Mouse (Mus musculus) stomach, embryonic 14.5 days (tissue): ENCODE results near the gene Slc36a4. TPM values are rescaled to one million over a fixed set of nuclear protein-coding genes. Genes with fewer than 3 reads are reported as not detected.

Experiments
- ATAC-seq: fragments of 200-750 bp; cut with Nextera tagmentation; 2 replicates; pipeline ENCODE4 v1.8.0; 2017; ENCODE audit warnings: low read depth, moderate TSS enrichment; ENCODE audit not compliant: insufficient number of reproducible peaks, insufficient read depth, low FRiP score
- H3K27ac ChIP-seq: fragments of 300-500 bp; sonication (generic); 2 replicates; pipeline ENCODE4 v1.5.1; 2014; ENCODE audit warnings: mild to moderate bottlenecking, low read length, moderate library complexity, mixed read lengths
- H3K27me3 ChIP-seq: fragments of 300-500 bp; sonication (generic); 2 replicates; pipeline ENCODE4 v1.6.1; 2014; ENCODE audit warnings: low read length, control low read depth, mixed read lengths; ENCODE audit not compliant: control insufficient read depth, insufficient read depth
- H3K36me3 ChIP-seq: fragments of 300-500 bp; sonication (generic); 2 replicates; pipeline ENCODE4 v1.6.1; 2014; ENCODE audit warnings: mild to moderate bottlenecking, control low read depth, low read length, moderate library complexity, mixed read lengths; ENCODE audit not compliant: control insufficient read depth, insufficient read depth
- H3K4me1 ChIP-seq: fragments of 300-500 bp; sonication (generic); 2 replicates; pipeline ENCODE4 v1.6.1; 2014; ENCODE audit warnings: low read length, control low read depth, mixed read lengths; ENCODE audit not compliant: control insufficient read depth, insufficient read depth
- H3K4me2 ChIP-seq: fragments of 300-500 bp; sonication (generic); replicated peaks from 2 replicates; pipeline ENCODE4 v1.6.1; 2014; ENCODE audit warnings: low read depth, low read length, control low read depth
- H3K4me3 ChIP-seq: fragments of 300-500 bp; sonication (generic); 2 replicates; pipeline ENCODE4 v1.5.1; 2014; ENCODE audit warnings: low read depth, low read length, control low read depth
- H3K9ac ChIP-seq: fragments of 300-500 bp; sonication (generic); replicated peaks from 2 replicates; pipeline ENCODE4 v1.6.1; 2014; ENCODE audit warnings: low read depth, mild to moderate bottlenecking, control low read depth, low read length, moderate library complexity, mixed read lengths
- H3K9me3 ChIP-seq: fragments of 300-500 bp; sonication (generic); 2 replicates; pipeline ENCODE4 v1.6.1; 2016; ENCODE audit warnings: low read depth, low read length, control low read depth; ENCODE audit not compliant: control insufficient read depth
- WGBS: fragments of 180-500 bp; shearing (Covaris S2); extraction: QIAGEN DNeasy Blood & Tissue Kit; methylation state at CpG from one replicate; pipeline ENCODE4 v1.1.7; 2014; 5-methylcytosine and 5-hydroxymethylcytosine counted together
- polyA plus RNA-seq: library from polyadenylated mRNA; unstranded; fragments of >200 nt; fragmentation: Nextera tagmentation; extraction: Ambion mirVana; gene quantifications from 2 replicates; pipeline ENCODE4 v1.2.1, GENCODE M21; 2014

Gene Slc36a4
- polyA plus RNA-seq, 1 experiment from 2014 or later, result 28.7 TPM

- Histone ChIP-seq H3K36me3 (no peaks in the 10 kb centered on the region), H3K4me1 (no peaks in the 10 kb centered on the region), H3K4me3 (no peak overlapping the region), H3K9ac (no peak overlapping the region), H3K27ac (no peak overlapping the region), H3K27me3 (no peaks in the 10 kb centered on the region), H3K4me2 (no peak overlapping the region), H3K9me3 (no peaks in the 10 kb centered on the region)
- no peak for ATAC-seq
- WGBS, result 83% methylated on average over 4 of the region's 4 CpGs
These were observed 7.8 kb downstream of the Slc36a4 start for GRCm38 (mm10) chr9:15717363-15717762.

GRCm38 (mm10) chr9:15718295-15718694 lies 8.8 kb downstream of the Slc36a4 start:
- no peaks in the 10 kb centered on the region for H3K27me3 ChIP-seq
- 84% methylated on average over 6 of the region's 6 CpGs for WGBS
- H3K36me3 ChIP-seq, result 0 out of 2 replicates have a peak, but pooled peaks cover under 1% of the 10 kb centered on the region
- ATAC-seq, result no peak
- H3K9ac ChIP-seq, result no peak overlapping the region
- no peak overlapping the region for H3K4me2 ChIP-seq
- no peak overlapping the region for H3K27ac ChIP-seq
- no peaks in the 10 kb centered on the region for H3K4me1 ChIP-seq
- no peaks in the 10 kb centered on the region for H3K9me3 ChIP-seq
- H3K4me3 ChIP-seq, result no peak overlapping the region

- peaks cover 6% of the 10 kb centered on the region for H3K36me3 ChIP-seq
- H3K9ac ChIP-seq, result no peak overlapping the region
- no peak overlapping the region for H3K27ac ChIP-seq
- no peak overlapping the region for H3K4me2 ChIP-seq
- no peaks in the 10 kb centered on the region for H3K9me3 ChIP-seq
- 85% methylated on average over 14 of the region's 14 CpGs for WGBS
- no peak for ATAC-seq
- no peaks in the 10 kb centered on the region for H3K4me1 ChIP-seq
- no peak overlapping the region for H3K4me3 ChIP-seq
- H3K27me3 ChIP-seq, result no peaks in the 10 kb centered on the region
These were observed 10.1 kb downstream of the Slc36a4 start for GRCm38 (mm10) chr9:15719594-15719993.

- no peaks in the 10 kb centered on the region for H3K9me3 ChIP-seq
- H3K4me2 ChIP-seq, result no peak overlapping the region
- no peaks in the 10 kb centered on the region for H3K27me3 ChIP-seq
- ATAC-seq, result no peak
- no peak overlapping the region for H3K27ac ChIP-seq
- no peak overlapping the region for H3K9ac ChIP-seq
- 91% methylated on average over 8 of the region's 8 CpGs for WGBS
- no peak overlapping the region for H3K4me3 ChIP-seq
- H3K4me1 ChIP-seq, result no peaks in the 10 kb centered on the region
- peaks cover 9% of the 10 kb centered on the region for H3K36me3 ChIP-seq
These were observed 11.0 kb downstream of the Slc36a4 start for GRCm38 (mm10) chr9:15720556-15720955.

- no peaks in the 10 kb centered on the region for H3K9me3 ChIP-seq
- ATAC-seq, result no peak
- H3K36me3 ChIP-seq, result peaks cover 9% of the 10 kb centered on the region
- no peak overlapping the region for H3K4me3 ChIP-seq
- H3K9ac ChIP-seq, result no peak overlapping the region
- 72% methylated on average over 6 of the region's 6 CpGs for WGBS
- H3K27me3 ChIP-seq, result no peaks in the 10 kb centered on the region
- no peak overlapping the region for H3K27ac ChIP-seq
- H3K4me2 ChIP-seq, result no peak overlapping the region
- H3K4me1 ChIP-seq, result no peaks in the 10 kb centered on the region
These were observed 11.8 kb downstream of the Slc36a4 start for GRCm38 (mm10) chr9:15721226-15721833.

- 81% methylated on average over 8 of the region's 8 CpGs for WGBS
- no peak overlapping the region for H3K9ac ChIP-seq
- no peaks in the 10 kb centered on the region for H3K9me3 ChIP-seq
- no peaks in the 10 kb centered on the region for H3K4me1 ChIP-seq
- H3K4me2 ChIP-seq, result no peak overlapping the region
- no peak overlapping the region for H3K27ac ChIP-seq
- no peaks in the 10 kb centered on the region for H3K27me3 ChIP-seq
- H3K36me3 ChIP-seq, result peaks cover 15% of the 10 kb centered on the region
- ATAC-seq, result no peak
- no peak overlapping the region for H3K4me3 ChIP-seq
These were observed 13.0 kb downstream of the Slc36a4 start for GRCm38 (mm10) chr9:15722506-15722905.

- H3K9me3 ChIP-seq, result no peaks in the 10 kb centered on the region
- no peak for ATAC-seq
- no peaks in the 10 kb centered on the region for H3K4me1 ChIP-seq
- H3K9ac ChIP-seq, result no peak overlapping the region
- H3K4me2 ChIP-seq, result no peak overlapping the region
- H3K27ac ChIP-seq, result no peak overlapping the region
- WGBS, result 97% methylated on average over 8 of the region's 8 CpGs
- H3K27me3 ChIP-seq, result no peaks in the 10 kb centered on the region
- H3K36me3 ChIP-seq, result peaks cover 16% of the 10 kb centered on the region
- H3K4me3 ChIP-seq, result no peak overlapping the region
These were observed 17.6 kb downstream of the Slc36a4 start for GRCm38 (mm10) chr9:15727168-15727567.

GRCm38 (mm10) chr9:15731758-15732748 lies 22.5 kb downstream of the Slc36a4 start:
- Histone ChIP-seq H3K4me3 (no peak overlapping the region), H3K4me1 (no peaks in the 10 kb centered on the region), H3K9me3 (no peaks in the 10 kb centered on the region), H3K27me3 (no peaks in the 10 kb centered on the region), H3K27ac (no peak overlapping the region), H3K4me2 (no peak overlapping the region), H3K9ac (no peak overlapping the region), H3K36me3 (peaks cover 12% of the 10 kb centered on the region)
- 75% methylated on average over 13 of the region's 13 CpGs for WGBS
- ATAC-seq, result no peak
